Mouse (Mus musculus) midbrain, embryonic 16.5 days (tissue): ENCODE data around the gene Pifo. TPM values are rescaled to one million over a fixed set of nuclear protein-coding genes. Genes with fewer than 3 reads are reported as not detected.
"Not testable (repeated sequence)": the region's sequence is repeated elsewhere in the genome, so short reads cannot be mapped to it uniquely, and the experiment has no call there.

Source experiments
- ATAC-seq: fragments of 200-750 bp; cut with Nextera tagmentation; 2 replicates; pipeline ENCODE4 v1.8.0; 2017; ENCODE audit warnings: moderate TSS enrichment
- H3K27ac ChIP-seq: fragments of 300-500 bp; sonication (generic); 2 replicates; pipeline ENCODE4 v1.5.1; 2014; ENCODE audit warnings: mild to moderate bottlenecking, low read length, mixed read lengths
- H3K27me3 ChIP-seq: fragments of 300-500 bp; sonication (generic); 2 replicates; pipeline ENCODE4 v1.6.1; 2014; ENCODE audit warnings: low read depth, low read length, mixed read lengths; ENCODE audit not compliant: control insufficient read depth, insufficient read depth
- H3K36me3 ChIP-seq: fragments of 300-500 bp; sonication (generic); 2 replicates; pipeline ENCODE4 v1.6.1; 2014; ENCODE audit warnings: mild to moderate bottlenecking, low read length, moderate library complexity, mixed read lengths; ENCODE audit not compliant: control insufficient read depth, insufficient read depth
- H3K4me1 ChIP-seq: fragments of 300-500 bp; sonication (generic); 2 replicates; pipeline ENCODE4 v1.6.1; 2014; ENCODE audit warnings: mild to moderate bottlenecking, low read length, mixed read lengths; ENCODE audit not compliant: control insufficient read depth, insufficient read depth
- H3K4me2 ChIP-seq: fragments of 300-500 bp; sonication (generic); 2 replicates; pipeline ENCODE4 v1.6.1; 2014; ENCODE audit warnings: mild to moderate bottlenecking, low read length, mixed read lengths
- H3K4me3 ChIP-seq: fragments of 300-500 bp; sonication (generic); 2 replicates; pipeline ENCODE4 v1.5.1; 2014; ENCODE audit warnings: low read depth, mild to moderate bottlenecking, low read length, moderate library complexity, mixed read lengths
- H3K9ac ChIP-seq: fragments of 300-500 bp; sonication (generic); 2 replicates; pipeline ENCODE4 v1.6.1; 2014; ENCODE audit warnings: low read depth, low read length, mixed read lengths
- H3K9me3 ChIP-seq: fragments of 300-500 bp; sonication (generic); replicated peaks from 2 replicates; pipeline ENCODE4 v1.6.1; 2014; ENCODE audit warnings: mild to moderate bottlenecking, low read length, mixed read lengths; ENCODE audit not compliant: control insufficient read depth, poor library complexity, severe bottlenecking
- WGBS: fragments of 180-500 bp; shearing (Covaris S2); extraction: QIAGEN DNeasy Blood & Tissue Kit; methylation state at CpG from one replicate; pipeline ENCODE4 v1.1.7; 2014; 5-methylcytosine and 5-hydroxymethylcytosine counted together
- polyA plus RNA-seq: library from polyadenylated mRNA; unstranded; fragments of >200 nt; fragmentation: Nextera tagmentation; extraction: Ambion mirVana; gene quantifications from 2 replicates; pipeline ENCODE4 v1.2.1, GENCODE M21; 2015

The Pifo gene
- polyA plus RNA-seq, 1 experiment from 2014 or later: 7.3 TPM

DNA sequence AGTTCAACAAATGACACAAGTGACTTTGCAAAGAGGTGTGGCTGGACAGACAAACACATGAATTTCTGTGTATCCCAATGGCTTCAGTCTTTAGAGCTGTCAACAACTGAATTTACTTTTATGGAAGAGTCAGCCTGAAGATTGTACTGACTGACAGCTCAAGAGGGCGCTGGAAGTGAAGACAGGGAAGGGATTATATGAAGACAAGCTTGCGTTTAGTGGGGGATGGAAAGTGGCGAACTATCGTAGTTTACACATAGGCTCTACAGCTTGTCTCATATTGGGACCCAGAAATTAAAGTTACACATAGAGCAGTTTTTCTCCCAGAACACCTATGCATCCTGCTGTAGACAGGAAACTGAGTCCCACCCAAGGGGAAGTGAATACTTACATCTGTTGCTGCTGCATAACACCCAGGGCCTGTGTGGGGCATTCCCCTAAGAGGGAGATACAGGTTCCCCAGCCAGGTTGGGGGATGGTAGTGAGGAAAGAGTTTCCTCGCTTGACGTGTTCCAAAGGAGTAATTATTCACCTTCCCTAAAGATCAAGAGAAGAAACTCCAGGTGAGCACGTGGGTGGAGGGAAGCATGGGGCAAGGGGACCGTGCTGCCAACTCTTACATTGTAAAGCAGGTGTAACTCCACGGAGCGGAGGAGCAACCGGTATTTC is 13.6 kb downstream of the Pifo start:
- H3K9me3 ChIP-seq: no peaks in the 10 kb centered on the region
- no peak overlapping the region for H3K27ac ChIP-seq
- ATAC-seq: peak; percentile 64
- peak overlapping the region; percentile 37 for H3K4me3 ChIP-seq
- H3K4me2 ChIP-seq: peak overlapping the region; percentile 72
- H3K27me3 ChIP-seq: no peaks in the 10 kb centered on the region
- H3K9ac ChIP-seq: peak overlapping the region; percentile 47; the same call in 1 of the 2 replicates
- H3K4me1 ChIP-seq: peaks cover 10% of the 10 kb centered on the region
- no peaks in the 10 kb centered on the region for H3K36me3 ChIP-seq
- 16% methylated on average over 11 of the region's 11 CpGs for WGBS

DNA sequence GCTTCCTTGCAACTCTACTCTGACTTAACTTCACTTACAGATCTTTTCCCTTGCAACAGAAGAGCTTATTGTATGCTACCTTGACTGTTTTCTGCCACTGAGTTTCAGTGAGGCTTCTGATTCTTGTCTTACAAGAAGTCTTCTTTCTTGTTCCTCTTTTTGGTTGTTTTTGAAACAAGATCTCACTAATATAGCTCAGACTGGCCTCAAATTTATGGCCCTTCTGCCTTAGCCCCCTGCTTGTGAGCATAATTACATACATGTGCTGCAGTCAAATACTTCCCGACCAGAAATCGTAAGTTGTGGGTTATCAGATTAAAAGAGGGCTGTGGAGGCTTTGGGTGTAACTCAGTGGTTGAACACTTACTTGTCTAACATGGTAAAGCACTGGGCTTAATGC is 19.7 kb downstream of the Pifo start:
- no peaks in the 10 kb centered on the region for H3K36me3 ChIP-seq
- H3K27me3 ChIP-seq: no peaks in the 10 kb centered on the region
- H3K4me1 ChIP-seq: no peaks in the 10 kb centered on the region
- no peak for ATAC-seq
- H3K9me3 ChIP-seq: no peaks in the 10 kb centered on the region
- no peak overlapping the region for H3K4me3 ChIP-seq
- no peak overlapping the region for H3K9ac ChIP-seq
- no peak overlapping the region for H3K27ac ChIP-seq
- 77% methylated on average over 2 of the region's 2 CpGs for WGBS
- H3K4me2 ChIP-seq: no peak overlapping the region

DNA sequence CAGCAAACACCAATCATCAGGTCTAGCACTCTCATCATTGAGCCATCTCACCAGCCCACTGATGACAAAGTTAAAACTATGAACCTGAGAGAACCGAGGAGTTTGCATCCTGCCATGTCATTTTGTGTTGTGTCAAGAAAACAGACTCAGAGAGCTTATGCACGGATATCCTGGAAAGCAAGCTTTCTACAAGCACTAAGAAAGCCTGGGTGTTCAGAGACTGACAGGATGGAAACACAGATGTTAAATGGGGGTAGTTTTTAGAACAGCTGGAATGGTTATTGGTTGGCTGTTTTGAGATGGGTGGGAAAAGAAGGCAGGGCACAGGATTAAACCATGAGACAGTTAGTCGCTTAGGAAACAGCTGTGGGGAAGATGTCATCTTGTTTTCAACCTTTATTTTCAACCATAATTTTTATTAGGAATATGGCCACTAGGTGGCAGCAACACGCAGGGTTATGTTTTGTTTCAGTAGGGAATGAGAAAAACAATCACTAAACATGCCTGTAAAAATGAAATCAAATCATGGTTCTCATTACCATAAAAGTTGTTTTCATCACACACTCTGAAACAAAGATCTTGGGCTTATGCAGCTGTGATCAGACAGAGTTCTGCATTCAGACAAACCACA is 22.7 kb downstream of the Pifo start:
- Histone ChIP-seq H3K36me3 (no peaks in the 10 kb centered on the region), H3K27me3 (no peaks in the 10 kb centered on the region), H3K4me1 (no peaks in the 10 kb centered on the region), H3K4me2 (no peak overlapping the region), H3K9me3 (no peaks in the 10 kb centered on the region), H3K9ac (no peak overlapping the region), H3K4me3 (no peak overlapping the region), H3K27ac (no peak overlapping the region)
- ATAC-seq: peak; percentile 51; the same call in 1 of the 2 replicates
- WGBS: 33% methylated on average over 4 of the region's 4 CpGs

DNA sequence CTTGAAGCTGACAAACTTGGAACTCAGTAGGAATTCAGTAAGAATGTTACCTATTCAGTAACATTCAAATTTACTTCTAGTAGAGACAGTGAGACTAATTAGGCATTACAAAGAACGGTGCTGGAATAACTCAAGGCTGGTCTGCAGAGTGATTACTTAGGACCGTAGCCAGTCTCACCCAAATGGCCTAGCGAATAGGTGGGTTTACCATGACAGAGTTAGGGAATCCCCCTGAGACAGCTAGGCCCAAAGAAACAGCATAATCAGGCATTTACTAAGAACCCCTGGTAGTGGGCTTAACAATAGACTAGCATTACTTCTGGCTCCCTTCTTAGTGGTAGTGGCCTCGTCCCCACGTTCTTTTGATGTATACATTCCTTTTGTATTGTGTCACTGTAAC is 24.8 kb downstream of the Pifo start:
- H3K9me3 ChIP-seq, H3K27ac ChIP-seq, H3K9ac ChIP-seq, H3K36me3 ChIP-seq, H3K4me1 ChIP-seq, H3K4me2 ChIP-seq, ATAC-seq, H3K4me3 ChIP-seq, H3K27me3 ChIP-seq: not testable (repeated sequence)
- 33% methylated on average over 5 of the region's 5 CpGs for WGBS

DNA sequence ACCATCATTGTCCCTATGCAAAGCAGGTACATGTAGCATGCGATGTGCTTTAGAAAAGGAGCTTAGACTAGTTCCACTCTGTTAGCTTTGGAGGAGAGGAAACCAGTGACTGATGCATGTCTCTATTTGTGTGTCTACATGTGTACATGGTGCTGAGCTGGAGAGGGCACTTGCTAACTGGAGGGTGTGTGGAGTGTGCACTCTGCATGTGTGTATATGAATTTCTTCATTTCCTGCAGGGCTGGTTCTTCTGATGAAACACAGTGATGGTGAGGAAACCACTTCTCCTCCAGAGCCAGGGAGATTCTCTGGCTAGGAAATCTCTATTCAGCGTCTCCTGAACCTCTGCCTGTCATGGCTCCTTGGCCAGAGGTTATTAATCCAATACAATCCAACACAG is 40.3 kb downstream of the Pifo start:
- Histone ChIP-seq H3K4me2 (no peak overlapping the region), H3K27me3 (no peaks in the 10 kb centered on the region), H3K4me3 (no peak overlapping the region), H3K9me3 (no peaks in the 10 kb centered on the region), H3K36me3 (peaks cover 2% of the 10 kb centered on the region), H3K9ac (no peak overlapping the region), H3K27ac (no peak overlapping the region), H3K4me1 (no peaks in the 10 kb centered on the region)
- WGBS: 77% methylated on average over 2 of the region's 2 CpGs
- no peak for ATAC-seq

DNA sequence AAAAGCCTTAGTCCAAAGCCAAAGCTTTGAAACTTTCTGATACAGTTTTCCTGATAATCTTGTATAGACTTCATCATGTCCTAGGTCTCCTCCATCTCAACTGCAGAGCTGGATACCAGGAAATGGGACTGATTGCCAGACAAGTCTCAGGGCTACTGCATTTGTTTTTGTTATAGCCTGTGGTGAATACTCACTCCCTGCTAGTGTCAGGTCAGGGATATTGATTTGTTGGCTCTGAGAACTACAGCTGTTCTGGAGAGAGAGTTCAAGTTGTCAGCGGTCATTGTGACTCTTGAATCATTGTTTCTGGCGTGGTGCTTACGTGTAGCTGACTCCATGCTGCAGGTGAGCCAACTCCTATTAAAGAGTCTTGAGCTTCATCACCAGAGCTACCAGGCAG is 41.0 kb downstream of the Pifo start, which contains the start of gene Ovgp1:
Gene Ovgp1 (plus strand): TSS at position 301 of the 400 bp plus-strand sequence.
- H3K4me3 ChIP-seq: no peak within 1 kb of the TSS
- WGBS: 78% methylated on average over 3 of the region's 3 CpGs
- ATAC-seq: no peak
- peaks cover 6% of the 10 kb centered on the region for H3K36me3 ChIP-seq
- no peak within 1 kb of the TSS for H3K4me2 ChIP-seq
- H3K27ac ChIP-seq: no peak within 1 kb of the TSS
- H3K9ac ChIP-seq: no peak within 1 kb of the TSS
- no peaks in the 10 kb centered on the region for H3K4me1 ChIP-seq
- H3K27me3 ChIP-seq: no peaks in the 10 kb centered on the region
- no peaks in the 10 kb centered on the region for H3K9me3 ChIP-seq

DNA sequence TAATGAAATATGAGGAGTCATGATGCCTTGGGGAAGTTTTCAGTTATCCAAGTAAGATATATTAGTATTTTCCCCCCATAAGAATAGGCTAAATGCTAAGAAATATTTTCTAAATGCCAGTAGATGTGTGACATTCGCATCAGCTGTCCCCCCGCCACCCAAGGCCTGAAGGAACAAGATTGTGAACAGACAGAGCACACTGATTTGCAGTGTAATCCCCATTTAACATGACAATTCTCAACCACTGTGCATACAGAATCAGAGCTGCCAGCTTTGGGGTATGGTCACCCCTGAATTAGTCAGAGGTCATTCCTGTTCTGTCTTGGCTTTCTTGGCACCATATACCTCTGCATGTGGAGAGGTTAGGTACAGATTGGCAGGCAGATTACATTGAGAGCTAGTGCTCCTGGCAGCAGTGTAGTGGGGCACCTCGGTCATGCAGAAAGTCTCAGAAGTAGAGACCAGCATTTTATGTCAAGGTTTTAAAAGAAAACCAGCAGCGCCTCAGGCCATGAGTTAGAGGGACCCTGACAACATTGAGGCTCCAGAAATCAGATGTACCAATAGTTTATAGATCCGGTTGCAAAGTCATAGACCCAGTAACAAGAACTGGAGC is 42.5 kb downstream of the Pifo start:
- 82% methylated on average over 5 of the region's 5 CpGs for WGBS
- peaks cover 13% of the 10 kb centered on the region for H3K36me3 ChIP-seq
- H3K9me3 ChIP-seq: no peaks in the 10 kb centered on the region
- H3K4me2 ChIP-seq: no peak overlapping the region
- H3K27ac ChIP-seq: no peak overlapping the region
- no peaks in the 10 kb centered on the region for H3K4me1 ChIP-seq
- ATAC-seq: peak; percentile 47; the same call in 1 of the 2 replicates
- no peaks in the 10 kb centered on the region for H3K27me3 ChIP-seq
- H3K4me3 ChIP-seq: no peak overlapping the region
- no peak overlapping the region for H3K9ac ChIP-seq

DNA sequence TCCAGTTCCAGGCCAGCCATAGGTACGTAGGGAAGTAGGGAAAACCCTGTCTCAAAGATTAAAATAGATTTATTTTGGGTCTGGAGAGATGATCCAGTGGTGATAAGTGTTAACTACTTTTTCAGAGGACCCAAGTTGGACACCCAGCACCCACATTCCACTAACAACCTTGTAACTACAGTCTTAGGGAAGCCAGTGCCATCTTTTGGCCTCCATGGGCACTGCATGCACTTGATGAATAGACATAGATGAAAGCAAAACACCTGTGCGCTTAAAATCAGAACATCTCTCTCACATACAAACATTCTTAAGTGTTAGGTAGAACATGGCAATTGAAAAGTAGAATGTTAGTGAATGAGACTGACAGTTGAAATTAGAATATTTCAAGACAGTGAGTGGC is 53.7 kb downstream of the Pifo start:
- Histone ChIP-seq H3K9ac (no peak overlapping the region), H3K4me1 (peaks cover 31% of the 10 kb centered on the region), H3K27me3 (no peaks in the 10 kb centered on the region), H3K27ac (no peak overlapping the region), H3K36me3 (peaks cover 18% of the 10 kb centered on the region), H3K4me2 (peak overlapping the region; percentile 87), H3K9me3 (no peaks in the 10 kb centered on the region), H3K4me3 (no peak overlapping the region)
- WGBS: 95% methylated on average over 2 of the region's 2 CpGs
- ATAC-seq: no peak

DNA sequence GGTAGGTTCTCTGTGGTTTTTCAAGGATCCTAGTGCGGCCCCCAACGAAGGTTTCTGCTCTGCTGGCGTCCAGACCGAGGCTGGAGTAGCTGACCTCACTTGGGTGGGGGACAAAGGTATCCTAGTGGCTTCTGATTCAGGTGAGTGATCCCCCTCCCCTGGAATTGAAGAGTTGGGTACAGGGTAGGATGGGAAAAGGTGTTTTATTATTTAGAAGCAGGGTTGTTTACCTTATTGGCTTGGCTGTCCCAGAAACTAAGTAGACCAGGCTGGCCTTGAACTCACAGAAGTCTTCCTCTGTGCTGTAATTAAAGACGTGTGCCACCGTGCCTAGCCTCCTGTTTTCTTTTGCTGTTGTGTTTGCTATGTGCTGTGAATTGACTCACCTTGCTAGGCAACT is 54.4 kb downstream of the Pifo start, which contains the start of gene Atp5f1:
Gene Atp5f1 (minus strand): TSS at position 101 of the 400 bp plus-strand sequence.
- 10% methylated on average over 6 of the region's 6 CpGs for WGBS
- peak; percentile 14; the same call in 1 of the 2 replicates for ATAC-seq
- peak within 1 kb of the TSS; percentile 96 for H3K9ac ChIP-seq

More for the DNA sequence above, 54.4 kb downstream of the Pifo start, which contains the start of gene Atp5f1:
- H3K36me3 ChIP-seq: peaks cover 14% of the 10 kb centered on the region
- H3K27ac ChIP-seq: peak within 1 kb of the TSS; percentile 92
- H3K4me1 ChIP-seq: peaks cover 31% of the 10 kb centered on the region
- peak within 1 kb of the TSS; percentile 59 for H3K4me3 ChIP-seq
- H3K9me3 ChIP-seq: no peaks in the 10 kb centered on the region
- no peaks in the 10 kb centered on the region for H3K27me3 ChIP-seq
- peak within 1 kb of the TSS; percentile 87 for H3K4me2 ChIP-seq
